Mouse (Mus musculus) intestine, embryonic 16.5 days (tissue): ENCODE data around the gene Dcun1d2. TPM values are rescaled to one million over a fixed set of nuclear protein-coding genes. Genes with fewer than 3 reads are reported as not detected.

ENCODE experiments used
- ATAC-seq: fragments of 200-750 bp; cut with Nextera tagmentation; 2 replicates; pipeline ENCODE4 v1.8.0; 2017; ENCODE audit warnings: moderate TSS enrichment, moderate library complexity
- H3K27ac ChIP-seq: fragments of 300-500 bp; sonication (generic); 2 replicates; pipeline ENCODE4 v1.5.1; 2014; ENCODE audit warnings: mild to moderate bottlenecking, low read length
- H3K27me3 ChIP-seq: fragments of 300-500 bp; sonication (generic); replicated peaks from 2 replicates; pipeline ENCODE4 v1.6.1; 2014; ENCODE audit warnings: low read length, control low read depth, mixed read lengths; ENCODE audit not compliant: control insufficient read depth, insufficient read depth
- H3K36me3 ChIP-seq: fragments of 300-500 bp; sonication (generic); 2 replicates; pipeline ENCODE4 v1.6.1; 2014; ENCODE audit warnings: low read length, control low read depth; ENCODE audit not compliant: control insufficient read depth, insufficient read depth
- H3K4me1 ChIP-seq: fragments of 300-500 bp; sonication (generic); 2 replicates; pipeline ENCODE4 v1.6.1; 2014; ENCODE audit warnings: low read length, control low read depth, mixed read lengths; ENCODE audit not compliant: control insufficient read depth, insufficient read depth
- H3K4me2 ChIP-seq: fragments of 300-500 bp; sonication (generic); 2 replicates; pipeline ENCODE4 v1.6.1; 2014; ENCODE audit warnings: low read depth, low read length, control low read depth
- H3K4me3 ChIP-seq: fragments of 300-500 bp; sonication (generic); 2 replicates; pipeline ENCODE4 v1.5.1; 2014; ENCODE audit warnings: mild to moderate bottlenecking, low read length
- H3K9ac ChIP-seq: fragments of 300-500 bp; sonication (generic); 2 replicates; pipeline ENCODE4 v1.6.1; 2014; ENCODE audit warnings: low read depth, low read length
- H3K9me3 ChIP-seq: fragments of 300-500 bp; sonication (generic); 2 replicates; pipeline ENCODE4 v1.6.1; 2016; ENCODE audit warnings: low read length, control low read depth; ENCODE audit not compliant: control insufficient read depth
- WGBS: fragments of 180-500 bp; shearing (Covaris S2); extraction: QIAGEN DNeasy Blood & Tissue Kit; methylation state at CpG from one replicate; pipeline ENCODE4 v1.1.7; 2014; 5-methylcytosine and 5-hydroxymethylcytosine counted together
- polyA plus RNA-seq: library from polyadenylated mRNA; unstranded; fragments of >200 nt; fragmentation: Nextera tagmentation; extraction: Ambion mirVana; gene quantifications from 2 replicates; pipeline ENCODE4 v1.2.1, GENCODE M21; 2015

Dcun1d2 gene
- polyA plus RNA-seq, 1 experiment from 2014 or later = 17.7 TPM

DNA sequence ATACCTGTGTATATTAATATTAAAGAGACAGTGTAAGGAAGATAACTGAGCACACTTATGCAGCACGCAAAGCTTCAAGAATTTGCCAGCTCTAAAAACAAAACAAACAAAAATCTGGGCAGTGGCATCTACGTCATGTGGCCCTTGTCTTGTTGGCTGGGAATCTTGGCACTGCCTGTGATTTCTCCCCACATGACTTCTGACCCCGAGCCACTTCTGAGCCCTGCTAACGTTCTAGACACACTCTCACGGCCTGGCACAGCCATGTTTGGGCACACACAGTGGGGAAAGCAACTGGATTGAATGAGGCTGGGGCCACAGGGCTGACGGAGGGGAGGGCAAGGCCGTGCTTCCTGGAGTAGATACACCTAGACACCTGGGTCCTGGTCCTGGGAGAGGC lies 47.2 kb downstream of the Dcun1d2 start:
- Histone ChIP-seq H3K27ac (no peak overlapping the region), H3K9me3 (no peaks in the 10 kb centered on the region), H3K4me2 (no peak overlapping the region), H3K4me3 (no peak overlapping the region), H3K36me3 (no peaks in the 10 kb centered on the region), H3K27me3 (no peaks in the 10 kb centered on the region), H3K4me1 (no peaks in the 10 kb centered on the region), H3K9ac (no peak overlapping the region)
- 70% methylated on average over 7 of the region's 7 CpGs for WGBS
- no peak for ATAC-seq

GRCm38 (mm10) chr8:13240055-13240454 lies 47.9 kb downstream of the Dcun1d2 start:
- Histone ChIP-seq H3K4me2 (no peak overlapping the region), H3K9me3 (no peaks in the 10 kb centered on the region), H3K4me1 (no peaks in the 10 kb centered on the region), H3K27ac (no peak overlapping the region), H3K27me3 (0 out of 2 replicates have a peak, but pooled peaks cover 2% of the 10 kb centered on the region), H3K4me3 (no peak overlapping the region), H3K9ac (no peak overlapping the region), H3K36me3 (no peaks in the 10 kb centered on the region)
- WGBS = 88% methylated on average over 9 of the region's 9 CpGs
- ATAC-seq = no peak

DNA sequence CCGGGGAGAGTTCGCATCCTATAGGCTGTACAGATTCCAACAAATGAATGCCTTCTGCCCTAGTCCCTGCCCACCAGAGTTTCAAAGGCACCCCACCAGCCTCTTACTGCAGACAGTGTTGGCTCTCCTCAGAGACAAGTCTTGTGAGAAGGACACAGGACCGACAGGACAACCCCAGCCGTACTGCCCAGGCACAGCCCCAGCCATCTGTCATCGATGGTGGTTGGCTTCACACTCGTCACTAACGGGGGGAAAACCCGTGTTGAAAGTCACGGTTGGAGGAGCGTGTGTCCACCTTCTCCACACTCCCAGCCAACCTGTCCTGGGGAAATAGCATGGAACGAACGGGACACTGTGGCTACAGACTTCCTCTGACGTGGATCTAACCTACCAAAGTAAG lies 53.1 kb downstream of the Dcun1d2 start:
- no peak overlapping the region for H3K4me2 ChIP-seq
- no peak for ATAC-seq
- no peaks in the 10 kb centered on the region for H3K9me3 ChIP-seq
- no peaks in the 10 kb centered on the region for H3K36me3 ChIP-seq
- H3K4me1 ChIP-seq = no peaks in the 10 kb centered on the region
- 89% methylated on average over 13 of the region's 13 CpGs for WGBS
- no peak overlapping the region for H3K27ac ChIP-seq
- 0 out of 2 replicates have a peak, but pooled peaks cover 2% of the 10 kb centered on the region for H3K27me3 ChIP-seq
- H3K4me3 ChIP-seq = no peak overlapping the region
- no peak overlapping the region for H3K9ac ChIP-seq

- H3K27ac ChIP-seq = no peak overlapping the region
- H3K4me2 ChIP-seq = no peak overlapping the region
- 0 out of 2 replicates have a peak, but pooled peaks cover 2% of the 10 kb centered on the region for H3K27me3 ChIP-seq
- H3K36me3 ChIP-seq = no peaks in the 10 kb centered on the region
- H3K9me3 ChIP-seq = no peaks in the 10 kb centered on the region
- 86% methylated on average over 4 of the region's 4 CpGs for WGBS
- no peaks in the 10 kb centered on the region for H3K4me1 ChIP-seq
- no peak for ATAC-seq
- H3K4me3 ChIP-seq = no peak overlapping the region
- no peak overlapping the region for H3K9ac ChIP-seq
Observed at GRCm38 (mm10) chr8:13230471-13230870, 57.5 kb downstream of the Dcun1d2 start.

DNA sequence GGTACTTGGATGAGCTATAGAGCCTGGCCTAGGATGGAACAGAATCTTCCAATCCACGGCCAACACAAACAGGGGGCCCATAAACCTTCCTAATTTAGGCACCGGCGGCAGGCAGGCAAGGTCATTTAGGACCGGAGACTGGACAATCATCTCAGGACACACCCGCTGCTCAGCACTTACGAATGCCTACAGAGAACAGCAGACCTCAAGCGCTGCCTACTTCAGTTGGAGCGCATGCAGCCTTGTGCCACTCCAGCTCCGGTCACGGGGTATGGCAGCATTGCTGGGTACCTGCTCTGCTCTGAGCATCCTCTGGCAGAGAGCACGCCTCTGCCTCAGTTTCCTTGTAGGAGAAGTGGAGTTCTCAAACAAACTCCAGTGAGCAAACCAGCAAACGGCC lies 58.1 kb downstream of the Dcun1d2 start:
- WGBS = 74% methylated on average over 12 of the region's 12 CpGs
- no peak overlapping the region for H3K4me3 ChIP-seq
- H3K4me1 ChIP-seq = no peaks in the 10 kb centered on the region
- no peak overlapping the region for H3K4me2 ChIP-seq
- H3K9me3 ChIP-seq = no peaks in the 10 kb centered on the region
- no peaks in the 10 kb centered on the region for H3K27me3 ChIP-seq
- no peak for ATAC-seq
- H3K27ac ChIP-seq = no peak overlapping the region
- no peak overlapping the region for H3K9ac ChIP-seq
- H3K36me3 ChIP-seq = no peaks in the 10 kb centered on the region

DNA sequence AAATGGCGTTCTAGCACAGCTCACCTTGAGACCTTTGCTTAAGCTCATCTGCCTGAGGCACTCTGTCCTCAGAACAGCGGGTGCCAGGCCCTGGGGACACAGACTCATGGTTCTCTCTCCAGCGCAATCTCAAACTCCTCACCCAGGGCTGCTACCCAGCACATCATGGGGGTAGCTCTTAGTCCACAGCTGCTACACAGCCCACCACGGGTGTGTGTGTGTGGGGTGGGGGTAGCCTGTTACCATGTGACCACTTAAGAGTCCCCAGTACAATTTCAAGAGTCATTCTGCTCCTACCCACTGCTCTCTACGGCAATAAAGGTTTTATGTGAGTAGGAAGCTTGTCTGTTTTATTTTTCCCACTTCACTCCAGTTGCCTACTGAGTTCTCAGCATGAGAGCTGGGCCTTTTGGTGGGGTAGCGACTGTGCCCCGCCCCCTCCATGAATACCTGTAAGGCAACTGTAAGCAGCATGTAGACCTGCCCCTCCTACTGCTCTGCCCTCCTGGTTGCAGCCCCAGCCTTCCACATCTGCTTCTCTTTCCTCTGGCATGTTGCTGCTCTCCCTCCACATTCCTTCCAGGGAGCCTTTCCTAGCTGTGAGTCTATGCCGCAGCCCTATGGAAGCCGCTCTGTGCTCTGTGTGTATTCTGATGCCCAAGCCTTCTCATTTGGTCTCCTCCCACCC lies 58.9 kb downstream of the Dcun1d2 start:
- 55% methylated on average over 9 of the region's 9 CpGs for WGBS
- Histone ChIP-seq H3K4me1 (no peaks in the 10 kb centered on the region), H3K9me3 (no peaks in the 10 kb centered on the region), H3K27ac (no peak overlapping the region), H3K36me3 (no peaks in the 10 kb centered on the region), H3K4me3 (no peak overlapping the region), H3K9ac (no peak overlapping the region), H3K4me2 (no peak overlapping the region), H3K27me3 (no peaks in the 10 kb centered on the region)
- no peak for ATAC-seq

- Histone ChIP-seq H3K4me1 (no peaks in the 10 kb centered on the region), H3K9me3 (no peaks in the 10 kb centered on the region), H3K4me3 (no peak overlapping the region), H3K27me3 (no peaks in the 10 kb centered on the region), H3K9ac (no peak overlapping the region), H3K27ac (no peak overlapping the region), H3K4me2 (no peak overlapping the region), H3K36me3 (no peaks in the 10 kb centered on the region)
- ATAC-seq = no peak
- WGBS = 54% methylated on average over 3 of the region's 3 CpGs
Observed at GRCm38 (mm10) chr8:13227184-13227583, 60.7 kb downstream of the Dcun1d2 start.

- ATAC-seq = no peak
- Histone ChIP-seq H3K4me1 (no peaks in the 10 kb centered on the region), H3K9me3 (no peaks in the 10 kb centered on the region), H3K36me3 (no peaks in the 10 kb centered on the region), H3K27me3 (no peaks in the 10 kb centered on the region), H3K4me2 (no peak overlapping the region), H3K4me3 (no peak overlapping the region), H3K9ac (no peak overlapping the region), H3K27ac (no peak overlapping the region)
- 67% methylated on average over 6 of the region's 6 CpGs for WGBS
Observed at GRCm38 (mm10) chr8:13226288-13226687, 61.6 kb downstream of the Dcun1d2 start.

DNA sequence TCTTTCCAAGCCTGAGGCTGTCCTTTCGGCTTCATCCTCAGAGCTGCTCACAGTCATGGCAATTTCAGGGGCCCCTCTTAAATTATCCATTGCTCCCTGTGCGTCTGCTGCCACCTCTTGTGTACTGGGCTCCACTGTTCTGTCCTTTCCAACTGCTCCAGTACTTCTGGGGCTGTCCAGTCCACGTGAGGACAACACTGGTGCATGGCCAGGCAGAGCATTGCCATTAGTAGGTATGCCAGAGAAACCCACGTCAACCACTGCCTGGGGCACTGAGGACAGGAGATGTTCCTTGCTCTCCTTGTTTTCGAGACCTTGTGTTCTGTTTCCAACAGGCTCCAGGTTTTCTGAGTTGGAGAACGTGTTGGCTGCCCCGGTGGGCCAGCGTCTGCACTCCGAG lies 63.5 kb downstream of the Dcun1d2 start:
- no peak for ATAC-seq
- Histone ChIP-seq H3K27ac (no peak overlapping the region), H3K4me2 (no peak overlapping the region), H3K27me3 (no peaks in the 10 kb centered on the region), H3K9me3 (no peaks in the 10 kb centered on the region), H3K36me3 (no peaks in the 10 kb centered on the region), H3K4me1 (no peaks in the 10 kb centered on the region), H3K9ac (no peak overlapping the region), H3K4me3 (no peak overlapping the region)
- WGBS = 83% methylated on average over 9 of the region's 9 CpGs

DNA sequence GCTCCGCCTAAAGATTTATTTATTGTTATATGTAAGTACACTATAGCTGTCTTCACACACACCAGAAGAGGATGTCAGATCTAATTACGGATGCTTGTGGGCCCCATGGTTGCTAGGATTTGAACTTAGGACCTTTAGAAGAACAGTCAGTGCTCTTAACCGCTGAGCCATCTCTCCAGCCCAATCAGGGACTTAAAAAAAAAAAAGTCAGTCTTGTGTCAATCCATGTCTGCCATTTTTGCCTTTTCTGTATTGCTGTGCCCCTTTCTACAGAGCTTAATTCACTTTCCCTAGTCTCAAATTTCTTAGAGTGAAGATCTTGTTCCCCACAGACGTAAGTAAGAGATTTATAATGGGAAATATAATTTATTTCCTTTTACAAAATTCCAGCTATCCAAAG lies 69.5 kb downstream of the Dcun1d2 start:
- no peak overlapping the region for H3K4me2 ChIP-seq
- no peaks in the 10 kb centered on the region for H3K27me3 ChIP-seq
- no peaks in the 10 kb centered on the region for H3K9me3 ChIP-seq
- ATAC-seq = no peak
- no peak overlapping the region for H3K27ac ChIP-seq
- no peaks in the 10 kb centered on the region for H3K36me3 ChIP-seq
- peaks cover 4% of the 10 kb centered on the region for H3K4me1 ChIP-seq
- H3K4me3 ChIP-seq = no peak overlapping the region
- H3K9ac ChIP-seq = no peak overlapping the region
- 82% methylated on average over 4 of the region's 4 CpGs for WGBS
